Mouse (Mus musculus) ZHBTc4 (cell line): ENCODE measurements around the gene Cd9.
A peak's percentile ranks its signal among the peaks of the same experiment; 100 is the strongest.

Experiments used
- DNase-seq: peaks from one replicate; pipeline ENCODE4 v3.0.0-alpha.2; 2011; ENCODE audit warnings: low read depth, low spot score

The Cd9 gene

DNA sequence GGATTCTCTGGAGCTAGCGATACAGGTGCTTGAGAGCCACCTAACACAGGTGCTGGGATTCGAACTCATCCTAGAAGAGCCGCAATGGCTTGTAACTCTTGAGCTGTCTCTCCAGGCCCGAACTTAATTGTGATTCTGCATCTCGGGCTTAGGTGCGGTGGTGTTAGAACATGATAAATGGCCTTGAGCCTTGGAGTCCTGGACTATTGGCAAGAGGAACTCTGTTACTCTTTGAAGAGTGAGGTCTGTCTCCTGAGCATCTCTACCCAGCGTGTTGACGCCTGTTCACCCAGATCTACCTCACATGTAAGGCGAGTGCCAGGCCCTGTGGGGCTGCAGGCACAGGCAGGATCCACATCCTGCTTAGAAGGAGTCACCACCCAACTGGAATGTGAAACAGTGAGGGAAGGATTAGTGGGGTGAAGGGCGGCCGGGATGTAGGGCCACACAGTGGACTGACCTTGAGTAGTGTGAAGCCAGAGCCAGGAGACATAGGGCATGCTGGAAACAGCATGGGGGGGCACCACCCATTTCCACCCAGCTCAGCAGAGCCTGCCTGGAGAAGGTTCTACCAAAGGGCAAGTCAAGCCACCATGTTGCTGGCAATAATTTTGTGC, 8.7 kb upstream of the Cd9 start:
- no peak for DNase-seq

DNA sequence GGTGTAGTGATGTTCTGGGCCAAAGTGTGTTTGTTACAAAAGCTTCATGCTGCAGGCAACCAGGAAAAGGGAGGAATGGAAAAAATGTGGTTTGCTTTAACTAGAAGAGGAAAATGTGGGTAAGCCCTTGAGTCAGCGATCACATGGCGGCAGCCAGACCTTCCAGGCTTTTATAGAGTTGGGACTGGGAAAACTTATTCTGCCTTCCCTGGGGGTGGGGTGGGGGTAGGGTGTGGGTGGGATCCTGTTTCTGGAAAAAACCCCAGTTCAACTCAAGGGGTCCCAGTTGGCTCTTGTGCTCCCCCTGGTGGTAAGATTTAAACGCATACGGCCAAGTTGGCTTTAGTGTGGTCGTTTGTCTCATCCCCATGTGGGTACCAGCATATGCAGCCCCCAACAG, 3.5 kb upstream of the Cd9 start:
- DNase-seq, result peak; percentile 69

DNA sequence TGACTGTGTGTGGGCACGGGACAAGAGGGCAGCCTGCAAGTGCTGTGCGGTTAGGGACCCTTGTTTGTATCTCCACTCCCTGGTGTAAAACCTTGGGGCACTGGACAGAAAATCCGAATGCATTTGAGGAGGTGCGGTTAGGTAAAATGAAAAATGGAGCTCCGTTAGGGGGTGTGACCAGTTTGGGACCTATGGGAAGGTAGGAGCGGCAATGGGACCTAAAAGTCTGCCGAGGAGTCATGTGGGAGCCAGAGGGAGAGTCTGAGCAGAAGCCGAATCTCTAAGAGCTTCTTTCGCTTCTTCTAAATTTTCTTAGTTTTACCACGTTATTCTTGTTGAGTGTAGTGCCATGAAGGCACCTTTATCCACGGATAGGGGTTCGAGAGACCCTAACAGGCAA, 1.8 kb upstream of the Cd9 start:
- peak; percentile 67 for DNase-seq

DNA sequence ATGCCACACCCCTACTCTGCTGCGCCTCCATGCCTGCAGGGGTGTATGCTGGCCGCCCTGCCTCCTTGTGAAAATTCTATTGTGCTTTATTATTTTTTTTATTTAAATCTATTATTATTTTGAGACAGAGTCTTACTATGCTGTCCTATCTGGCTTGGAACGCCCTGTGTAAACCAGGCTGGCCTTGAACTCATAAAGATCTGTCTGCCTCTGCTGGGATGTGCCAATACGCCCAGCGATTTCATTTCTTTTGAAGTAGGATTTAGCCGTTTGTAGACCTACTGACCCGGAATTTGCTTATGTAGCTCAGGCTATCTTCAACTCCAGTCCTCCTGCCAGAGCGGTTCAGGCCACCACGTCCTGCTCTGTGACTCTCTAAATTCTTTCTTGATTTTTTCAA, 770 bp upstream of the Cd9 start:
- no peak for DNase-seq

DNA sequence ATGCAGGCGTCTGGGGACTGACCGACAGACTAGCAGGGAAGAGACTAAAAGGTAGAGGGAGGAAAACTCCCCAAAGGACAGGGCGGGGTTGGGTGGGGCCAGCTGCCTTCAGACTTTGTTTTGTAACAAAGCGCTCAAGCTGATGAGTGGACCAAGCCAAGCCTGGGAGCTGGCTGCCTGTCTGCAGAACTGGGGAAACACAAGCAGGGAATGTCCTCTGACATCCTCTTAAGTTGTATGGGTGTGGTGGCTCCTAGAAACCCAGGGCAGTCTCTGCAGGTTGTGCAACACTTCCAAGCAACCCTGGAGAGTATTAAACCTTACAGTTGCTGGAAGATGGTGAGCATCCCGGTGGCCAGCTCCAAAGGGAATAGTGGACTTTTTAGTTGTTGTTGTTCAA, 1.4 kb downstream of the Cd9 start:
- peak; percentile 70 for DNase-seq

DNA sequence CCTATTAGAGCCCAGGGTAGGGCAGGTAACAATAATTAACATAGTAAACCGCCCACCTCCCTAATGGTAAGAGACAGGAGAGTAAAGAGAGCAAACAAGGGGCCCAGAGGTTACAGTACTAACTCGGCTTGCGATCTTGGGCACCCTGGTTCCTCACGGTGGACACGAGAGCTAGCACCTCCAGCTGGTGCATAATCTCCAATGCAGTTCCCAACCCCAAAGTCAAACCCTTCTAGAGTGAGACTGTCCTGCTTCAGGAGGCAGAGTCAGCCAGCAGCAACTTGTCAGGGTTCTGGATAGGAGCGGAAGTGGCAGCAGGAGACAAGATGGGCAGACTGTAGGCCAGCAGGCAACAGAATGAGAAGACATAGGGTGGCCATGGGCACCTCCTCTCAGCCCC, 1.9 kb downstream of the Cd9 start:
- DNase-seq, result no peak

DNA sequence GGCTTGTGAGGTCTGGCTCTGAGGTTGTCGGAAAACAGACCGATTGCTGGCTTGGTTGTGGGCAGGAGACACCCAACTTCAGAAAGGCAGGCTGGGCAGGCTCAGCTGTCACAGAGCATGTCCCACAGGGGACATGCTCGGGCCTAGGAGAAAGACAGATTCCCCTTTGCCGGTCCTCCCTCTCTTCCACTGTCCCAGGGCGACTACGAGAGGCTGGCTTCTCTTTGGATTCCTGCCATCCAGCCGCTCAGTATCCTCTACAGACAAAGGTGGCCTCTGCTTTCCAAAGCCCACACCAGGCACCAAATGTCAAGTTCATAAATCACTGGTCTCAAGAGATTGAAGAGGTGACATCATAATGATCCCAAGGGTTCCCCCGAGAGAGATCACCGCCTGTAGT, 2.6 kb downstream of the Cd9 start:
- no peak for DNase-seq

DNA sequence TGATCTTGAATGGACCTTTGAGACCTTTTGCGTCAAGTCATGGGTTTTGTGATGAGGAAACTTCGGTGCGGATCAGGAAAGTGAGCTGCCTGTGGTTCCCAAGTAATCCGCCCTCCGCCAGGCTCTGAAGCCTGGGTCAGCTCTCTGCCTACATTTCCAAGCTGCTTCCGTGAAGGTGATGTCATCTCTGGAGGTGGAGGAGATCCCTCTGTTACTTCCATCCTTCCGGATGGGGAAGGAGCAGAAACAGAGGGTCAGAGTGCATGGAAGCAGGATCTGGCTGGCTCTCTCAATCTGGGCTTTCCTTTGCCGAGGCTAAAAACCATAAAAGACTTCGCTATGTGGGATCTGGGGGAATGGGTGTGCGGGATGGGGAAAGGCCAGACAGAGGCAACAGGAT, 3.2 kb downstream of the Cd9 start:
- DNase-seq, result peak; percentile 83

DNA sequence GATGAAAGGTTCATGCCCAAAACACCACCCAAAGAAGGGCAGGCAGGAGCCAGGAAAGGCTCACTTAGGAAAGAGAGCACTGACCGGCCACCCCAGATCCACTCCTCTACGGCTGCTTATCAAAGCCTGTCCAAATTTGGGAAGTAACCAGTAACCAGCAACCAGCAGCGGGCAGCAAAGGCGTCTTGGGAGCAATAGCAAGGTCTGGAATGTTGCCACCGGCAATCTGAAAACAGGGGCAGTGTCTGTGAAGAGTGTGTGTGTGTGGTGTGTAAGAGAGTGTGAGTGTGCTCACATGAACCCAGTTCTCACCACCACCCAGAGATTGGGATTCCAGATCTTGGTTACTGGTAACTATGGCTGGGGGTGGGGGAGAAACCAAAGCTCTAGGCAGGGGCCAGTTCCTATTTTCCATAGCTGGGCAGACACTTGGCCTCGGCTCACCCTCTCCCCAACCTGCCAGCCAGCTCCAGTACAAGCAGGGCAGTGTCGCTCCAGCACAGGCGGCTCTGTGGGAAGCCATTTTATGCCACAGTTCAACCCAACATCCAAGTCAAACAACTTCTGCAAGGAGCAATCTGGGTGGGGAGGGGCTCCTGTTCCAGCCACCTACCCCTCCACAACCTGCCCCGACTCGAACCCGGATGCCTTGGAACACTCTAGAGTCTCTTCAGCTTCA, 4.6 kb downstream of the Cd9 start:
- peak; percentile 65 for DNase-seq

DNA sequence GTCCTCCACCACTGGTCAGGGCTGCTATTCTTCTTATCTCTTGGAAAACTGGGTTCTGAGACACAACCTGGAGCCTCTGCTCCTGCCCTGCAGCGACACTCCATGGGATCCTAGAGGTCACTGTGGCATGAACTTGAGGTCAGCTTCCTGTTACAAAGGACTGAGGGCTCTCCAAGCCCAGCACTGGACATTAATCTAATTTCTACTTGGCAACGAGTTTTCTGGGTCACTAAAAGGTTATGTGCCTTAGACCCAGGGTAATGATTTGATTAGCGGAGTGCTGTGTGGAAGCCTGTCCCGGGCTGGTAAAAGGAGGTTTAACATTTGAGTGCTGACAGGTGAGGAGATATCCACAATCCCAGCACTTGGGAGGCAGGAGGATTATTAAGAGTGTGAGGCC, 9.0 kb downstream of the Cd9 start:
- DNase-seq, result no peak

DNA sequence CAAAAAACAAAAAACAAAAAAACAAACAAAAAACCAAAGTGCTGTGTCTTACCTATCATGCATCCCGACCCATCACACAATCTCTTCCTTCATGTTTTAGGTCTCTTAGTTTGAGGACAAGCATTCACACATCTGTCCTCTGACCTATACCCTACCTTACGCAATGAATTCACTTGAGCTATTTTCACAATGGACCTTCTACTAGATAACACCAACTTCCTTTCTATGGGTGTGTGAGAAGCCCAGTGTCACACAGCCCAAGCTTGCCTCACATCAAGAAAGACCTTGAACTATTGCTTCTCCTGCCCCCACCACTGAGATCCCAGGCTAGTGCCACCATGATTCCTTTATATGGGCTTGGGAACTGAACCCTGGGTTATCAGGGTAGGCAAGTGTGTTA, 9.9 kb downstream of the Cd9 start:
- DNase-seq, result no peak

DNA sequence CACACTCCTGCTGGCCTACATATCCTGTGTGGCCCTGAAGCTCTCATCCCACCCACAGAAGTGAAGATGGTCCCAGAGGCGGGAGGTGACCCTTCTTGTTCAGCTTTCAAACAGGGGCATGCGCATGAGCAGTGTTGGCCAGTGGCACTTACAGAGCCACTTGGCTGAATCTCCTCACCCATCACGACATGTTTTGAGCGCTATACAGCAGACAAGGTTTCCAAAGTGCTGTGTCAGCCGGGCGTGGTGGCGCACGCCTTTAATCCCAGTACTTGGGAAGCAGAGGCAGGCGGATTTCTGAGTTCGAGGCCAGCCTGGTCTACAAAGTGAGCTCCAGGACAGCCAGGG, 10.3 kb downstream of the Cd9 start:
- peak; percentile 52 for DNase-seq

DNA sequence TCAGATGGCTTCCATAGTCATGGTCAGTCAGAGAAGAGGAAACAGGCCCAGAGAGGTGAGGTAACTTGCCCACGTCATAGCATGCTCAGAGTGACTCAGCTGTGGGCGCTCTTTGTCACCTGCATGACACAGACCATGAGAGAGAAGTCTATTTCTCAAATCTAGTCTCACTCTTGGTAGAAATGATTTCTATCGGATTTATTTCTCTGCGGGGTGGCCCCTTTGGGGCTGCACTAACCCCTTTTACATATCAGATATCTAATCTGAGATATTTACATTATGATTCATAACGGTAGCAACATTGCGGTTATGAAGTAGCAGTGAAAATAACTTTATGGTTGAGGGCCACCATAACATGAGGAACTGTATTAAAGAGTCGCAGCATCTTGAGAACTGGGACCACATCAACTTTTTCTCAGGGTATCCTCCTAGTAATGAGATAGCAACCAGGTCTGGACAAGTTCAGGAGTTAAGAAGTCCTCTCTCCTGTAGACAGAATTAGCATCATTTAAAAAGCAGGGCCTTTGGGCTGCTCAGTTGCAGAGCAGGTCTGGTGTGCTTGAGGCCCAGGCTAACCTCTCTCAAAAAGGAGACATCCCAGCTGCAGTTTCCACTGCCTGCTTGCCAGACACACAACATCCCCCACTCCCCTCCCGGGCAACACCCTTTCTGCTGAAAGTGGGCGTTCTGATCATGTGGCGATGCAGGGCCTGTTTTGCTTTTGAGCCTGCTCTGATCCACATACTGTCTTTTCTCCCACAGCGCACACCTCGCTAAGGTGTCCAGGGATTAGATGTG, 10.9 kb downstream of the Cd9 start:
- DNase-seq, result peak; percentile 65

DNA sequence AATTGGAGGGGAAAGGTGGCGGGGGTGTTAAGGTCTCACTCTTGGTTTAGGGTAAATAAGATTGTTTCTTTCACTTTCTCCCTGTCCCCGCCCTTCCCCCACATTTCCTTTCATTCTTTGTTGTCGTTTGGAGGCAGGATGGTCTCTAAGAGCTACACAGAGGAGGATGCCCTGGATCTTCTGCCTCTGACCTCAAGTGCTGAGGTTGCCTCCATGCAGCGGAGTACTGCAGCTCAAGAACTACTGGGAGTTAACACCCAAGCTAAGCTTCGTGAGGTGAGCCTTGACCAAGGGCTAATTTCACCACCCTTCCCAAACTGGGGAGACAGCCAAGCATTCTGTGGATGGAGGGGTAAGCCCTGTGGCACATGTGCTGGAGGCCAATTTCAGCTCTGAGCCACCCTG, 12.2 kb downstream of the Cd9 start:
- DNase-seq, result peak; percentile 51

DNA sequence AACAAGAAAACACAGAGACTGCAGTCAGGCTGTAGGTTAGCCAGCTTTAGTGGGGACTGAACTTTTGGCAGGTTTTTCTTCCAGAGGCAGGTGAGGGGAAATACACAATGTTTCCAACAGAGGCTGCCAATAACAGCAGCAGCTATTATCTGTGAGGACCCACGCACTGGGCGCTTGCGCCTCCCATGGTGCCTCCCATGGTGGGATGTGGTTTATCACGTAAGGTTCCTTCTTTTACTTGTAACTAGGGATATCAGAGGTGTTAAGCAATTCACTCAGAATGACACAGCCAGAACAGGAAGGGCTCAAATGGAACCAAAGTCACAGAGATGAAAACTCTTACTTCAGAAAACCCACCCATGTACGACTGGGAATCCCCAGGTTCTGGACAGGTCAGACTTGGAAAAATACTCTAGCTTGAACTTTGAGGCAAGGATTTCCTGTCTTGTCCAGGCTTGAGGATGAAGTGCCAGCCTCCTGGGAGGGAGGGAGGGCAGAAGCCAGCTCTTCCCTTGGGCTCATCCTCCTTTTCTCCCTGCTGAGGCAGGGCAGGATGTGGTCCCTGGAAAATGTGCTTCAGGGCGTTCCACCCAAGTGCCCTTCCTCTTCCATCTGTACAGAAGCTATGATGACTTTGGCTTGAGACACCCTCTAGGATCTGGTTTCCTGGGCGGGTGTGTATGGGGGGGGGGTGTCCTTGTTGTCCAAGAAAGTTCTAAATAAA, 12.8 kb downstream of the Cd9 start:
- DNase-seq, result peak; percentile 56

DNA sequence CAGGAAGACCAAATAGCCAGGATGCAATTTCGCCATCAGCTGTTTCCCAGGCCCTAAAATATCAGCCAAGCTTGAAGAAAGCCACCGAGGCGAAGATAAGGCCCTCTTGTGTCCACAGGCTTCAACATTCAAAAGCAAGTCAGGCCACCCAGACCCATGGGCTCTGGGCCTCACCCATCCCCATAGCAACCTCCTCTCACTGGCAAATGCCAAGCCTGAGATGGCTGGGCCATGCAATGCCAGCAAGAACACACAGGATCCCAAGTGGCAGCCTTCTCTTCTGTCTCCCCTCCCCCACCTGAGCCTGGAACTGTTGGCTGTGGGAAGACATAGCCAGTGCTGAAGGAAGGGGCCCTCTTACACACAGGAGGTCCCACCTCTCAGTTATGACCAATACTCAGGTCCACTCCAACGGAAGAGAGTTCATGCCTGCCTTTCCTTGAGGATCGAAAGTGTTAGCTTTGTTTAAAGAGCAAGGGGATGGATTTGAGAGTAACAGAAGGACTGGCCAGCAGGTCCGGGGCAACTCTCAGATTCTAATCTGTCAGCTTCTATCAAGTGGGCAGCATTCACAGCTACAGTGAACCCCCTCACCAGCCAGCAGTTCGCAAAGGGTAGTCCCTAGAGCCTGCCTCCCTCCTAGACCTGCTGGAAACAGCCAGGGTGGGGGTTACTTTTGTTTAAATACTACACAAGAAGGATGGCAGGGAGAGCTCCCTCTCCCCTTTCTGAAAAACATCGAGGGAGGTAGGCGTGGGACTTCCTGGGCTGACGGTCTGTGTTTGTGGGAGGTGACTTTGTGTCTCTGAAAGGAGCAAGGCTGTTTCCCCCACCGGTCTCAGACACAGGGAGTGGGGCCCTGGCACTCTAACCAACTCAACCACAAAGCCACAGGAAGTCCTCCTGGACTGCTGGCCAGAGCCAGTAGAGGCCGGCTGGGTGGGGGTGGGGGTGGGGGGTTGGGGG, 13.9 kb downstream of the Cd9 start:
- DNase-seq, result peak; percentile 64

DNA sequence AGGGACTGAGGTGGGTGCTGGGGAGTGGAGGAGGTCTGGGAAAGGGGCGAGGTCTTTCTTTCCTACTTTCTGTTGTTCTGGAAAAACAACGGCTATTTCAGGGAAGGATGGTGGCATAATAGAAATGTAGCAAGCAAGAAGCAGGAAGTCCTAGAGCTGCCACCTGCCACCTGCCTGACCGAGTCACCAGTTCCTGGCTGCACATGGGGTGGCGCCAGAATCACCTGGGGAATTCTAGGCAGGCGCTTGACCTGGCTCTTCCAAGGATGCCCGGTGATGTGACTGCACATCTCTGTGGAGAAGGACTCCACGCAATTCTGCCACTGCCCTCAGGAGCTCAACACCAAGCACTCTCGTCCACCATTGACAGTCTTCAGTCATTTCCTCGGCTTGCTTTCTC, 15.2 kb downstream of the Cd9 start:
- DNase-seq, result no peak

DNA sequence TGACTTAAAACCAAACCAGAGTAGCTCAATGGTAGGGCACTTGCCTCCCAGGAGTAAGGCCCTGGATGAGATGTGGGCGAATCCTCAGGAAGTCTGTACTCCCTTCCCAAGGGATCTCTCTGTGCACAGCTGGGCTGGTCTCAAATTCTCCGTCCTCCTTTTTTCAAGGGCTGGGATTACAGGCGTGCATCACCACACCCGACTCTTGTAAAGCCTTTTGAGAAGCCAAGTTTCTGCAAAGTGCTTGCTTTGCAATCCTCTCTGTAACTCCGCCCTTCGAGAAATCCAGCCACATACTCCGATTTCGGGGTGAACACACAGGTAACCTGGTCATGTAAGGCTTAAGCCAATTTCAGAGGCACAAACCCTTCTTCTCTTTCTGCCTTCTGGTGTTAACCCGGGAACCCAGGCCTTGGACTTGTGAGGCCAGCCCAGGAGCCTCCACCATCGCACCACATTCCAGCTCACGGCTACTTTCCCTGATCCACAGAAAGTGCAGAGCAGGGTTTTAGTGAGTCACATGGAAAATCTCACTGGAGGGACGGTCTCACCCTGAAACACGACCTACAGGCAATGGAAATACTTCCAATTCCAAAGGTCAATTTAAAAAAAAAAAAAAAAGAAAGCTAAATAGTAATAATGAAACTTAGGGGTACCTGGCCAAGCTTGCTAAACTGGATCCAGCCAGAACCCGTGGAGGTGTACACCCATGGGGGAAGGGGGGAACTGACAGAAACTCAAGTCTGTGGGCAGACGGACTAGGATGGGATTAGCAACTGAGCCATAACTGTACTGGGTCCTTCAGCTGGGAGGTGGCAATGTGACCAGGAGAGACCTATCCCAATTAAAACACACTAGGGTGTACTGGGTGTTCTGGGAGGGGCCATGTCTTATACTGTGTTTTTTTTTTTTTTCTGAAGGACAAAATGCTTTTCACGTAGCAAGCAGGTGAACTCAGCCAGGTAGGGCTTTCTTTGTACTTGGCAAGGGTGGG, 16.2 kb downstream of the Cd9 start:
- DNase-seq, result peak; percentile 62

DNA sequence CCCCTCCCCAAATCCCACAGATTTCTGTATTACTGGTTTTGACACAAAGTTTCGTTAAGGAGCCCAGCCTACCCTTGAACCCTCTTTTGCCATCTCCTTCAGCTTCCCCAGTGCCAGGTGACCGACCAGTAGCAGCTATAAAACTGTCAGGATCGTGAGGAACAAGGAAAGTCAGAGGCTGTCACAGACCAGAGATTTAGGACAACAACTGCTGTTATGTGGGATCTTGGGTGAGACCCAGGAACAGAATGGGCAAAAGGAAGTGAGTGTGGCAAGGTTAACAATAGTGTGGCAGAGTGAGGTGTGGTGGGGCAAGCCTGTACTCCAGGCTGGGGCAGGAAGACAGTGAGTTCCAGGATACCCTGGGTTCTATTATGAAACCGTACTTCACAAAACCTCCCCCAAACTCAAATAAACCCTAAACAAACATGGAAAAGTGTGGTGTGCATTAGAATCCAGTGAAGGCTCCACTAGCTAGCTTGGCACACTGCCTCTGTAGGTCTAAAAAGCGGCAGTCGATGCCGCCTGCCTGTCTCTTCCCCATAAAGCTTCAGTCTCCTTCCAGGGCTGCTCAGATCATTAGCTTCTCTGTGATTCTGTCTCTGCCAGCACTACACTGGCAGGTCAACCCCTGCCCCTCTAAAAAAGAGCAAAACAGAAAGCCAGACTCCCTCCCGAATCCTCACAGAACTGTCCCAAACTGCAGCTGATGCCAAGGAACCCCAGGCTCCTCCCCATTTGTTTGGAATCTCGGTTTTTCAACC, 17.6 kb downstream of the Cd9 start:
- no peak for DNase-seq
